Mouse (Mus musculus) E14TG2a.4 (cell line): ENCODE measurements around the gene C130074G19Rik.

ENCODE experiments used
- H3K27me3 ChIP-seq: 2 replicates; pipeline ENCODE4 v1.6.1; 2014; ENCODE audit warnings: low read length, control low read depth; ENCODE audit not compliant: insufficient read depth
- H3K36me3 ChIP-seq: 2 replicates; pipeline ENCODE4 v1.6.1; 2014; ENCODE audit warnings: low read length, control low read depth; ENCODE audit not compliant: insufficient read depth
- H3K4me1 ChIP-seq: replicated peaks from 2 replicates; pipeline ENCODE4 v1.6.1; 2014; ENCODE audit warnings: low read depth, low read length, control low read depth
- H3K4me3 ChIP-seq: replicated peaks from 2 replicates; pipeline ENCODE4 v1.5.1; 2014; ENCODE audit warnings: mild to moderate bottlenecking, low read length
- H3K9me3 ChIP-seq: 2 replicates; pipeline ENCODE4 v1.6.1; 2014; ENCODE audit warnings: low read length, control low read depth
- CTCF ChIP-seq: conservative IDR thresholded peaks from 2 replicates; pipeline ENCODE4 v1.5.1; 2014; ENCODE audit warnings: low read length
- NANOG ChIP-seq: IDR thresholded peaks from 2 replicates; pipeline ENCODE4 v1.6.1; 2014; ENCODE audit warnings: borderline replicate concordance, low read length, mixed read lengths
- POU5F1 ChIP-seq: IDR thresholded peaks from 2 replicates; pipeline ENCODE4 v1.6.1; 2014; ENCODE audit warnings: low read length, borderline replicate concordance

Gene C130074G19Rik

GRCm38 (mm10) chr1:184870646-184871385, 12.2 kb downstream of the C130074G19Rik start:
- no peak for TF ChIP-seq POU5F1
- TF ChIP-seq NANOG, result no peak
- TF ChIP-seq CTCF, result no peak
- Histone ChIP-seq H3K9me3 (no peaks in the 10 kb centered on the region), H3K36me3 (no peaks in the 10 kb centered on the region), H3K4me1 (peaks cover 8% of the 10 kb centered on the region), H3K27me3 (peaks cover 40% of the 10 kb centered on the region), H3K4me3 (no peak overlapping the region)

DNA sequence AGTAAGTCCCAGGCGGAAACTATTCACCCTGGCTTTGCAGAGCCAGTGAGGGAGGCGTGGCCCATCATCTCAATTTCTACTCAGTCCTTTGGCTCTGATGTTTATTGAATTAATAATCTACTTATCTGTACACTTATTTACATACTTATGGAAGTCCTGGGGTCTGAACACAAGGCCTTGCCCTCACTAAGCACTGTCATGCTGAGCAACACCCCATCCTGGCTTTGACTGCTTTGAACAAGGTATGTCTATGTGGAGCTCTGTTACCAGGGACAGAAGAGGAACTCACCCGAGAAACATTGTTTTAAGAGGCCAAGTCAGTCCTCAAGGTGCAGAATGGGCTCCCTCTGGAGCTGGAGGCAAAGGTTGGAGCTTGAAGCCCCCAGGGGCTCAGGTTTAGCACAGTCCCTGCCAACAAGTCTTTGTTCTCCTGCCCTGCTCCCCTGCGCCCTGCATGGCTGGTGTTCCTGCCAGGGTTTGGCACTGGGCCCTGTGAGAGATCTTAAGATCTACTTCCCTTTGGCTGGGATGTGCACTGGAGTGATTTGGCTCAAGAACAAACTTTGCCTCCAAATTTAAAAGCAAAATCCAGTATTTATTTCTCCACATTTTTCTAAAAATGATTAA, 13.0 kb downstream of the C130074G19Rik start:
- no peak overlapping the region for H3K4me3 ChIP-seq
- peaks cover 8% of the 10 kb centered on the region for H3K4me1 ChIP-seq
- H3K9me3 ChIP-seq, result no peaks in the 10 kb centered on the region
- no peaks in the 10 kb centered on the region for H3K36me3 ChIP-seq
- TF ChIP-seq POU5F1, result no peak
- no peak for TF ChIP-seq NANOG
- peaks cover 34% of the 10 kb centered on the region for H3K27me3 ChIP-seq

GRCm38 (mm10) chr1:184867640-184868120, 15.3 kb downstream of the C130074G19Rik start:
- TF ChIP-seq CTCF, result no peak
- TF ChIP-seq NANOG, result no peak
- TF ChIP-seq POU5F1, result no peak
- H3K9me3 ChIP-seq, result no peaks in the 10 kb centered on the region

GRCm38 (mm10) chr1:184864381-184864801, 18.6 kb downstream of the C130074G19Rik start:
- TF ChIP-seq POU5F1, result no peak
- no peak for TF ChIP-seq NANOG
- TF ChIP-seq CTCF, result no peak
- no peaks in the 10 kb centered on the region for H3K9me3 ChIP-seq
- peaks cover 10% of the 10 kb centered on the region for H3K4me1 ChIP-seq
- H3K4me3 ChIP-seq, result no peak overlapping the region
- H3K27me3 ChIP-seq, result peaks cover 17% of the 10 kb centered on the region; the same call in 1 of the 2 replicates
- H3K36me3 ChIP-seq, result no peaks in the 10 kb centered on the region

More at GRCm38 (mm10) chr1:184867640-184868120, 15.3 kb downstream of the C130074G19Rik start:
- Histone ChIP-seq H3K4me1 (peaks cover 9% of the 10 kb centered on the region), H3K27me3 (peaks cover 22% of the 10 kb centered on the region), H3K36me3 (no peaks in the 10 kb centered on the region), H3K4me3 (no peak overlapping the region)

DNA sequence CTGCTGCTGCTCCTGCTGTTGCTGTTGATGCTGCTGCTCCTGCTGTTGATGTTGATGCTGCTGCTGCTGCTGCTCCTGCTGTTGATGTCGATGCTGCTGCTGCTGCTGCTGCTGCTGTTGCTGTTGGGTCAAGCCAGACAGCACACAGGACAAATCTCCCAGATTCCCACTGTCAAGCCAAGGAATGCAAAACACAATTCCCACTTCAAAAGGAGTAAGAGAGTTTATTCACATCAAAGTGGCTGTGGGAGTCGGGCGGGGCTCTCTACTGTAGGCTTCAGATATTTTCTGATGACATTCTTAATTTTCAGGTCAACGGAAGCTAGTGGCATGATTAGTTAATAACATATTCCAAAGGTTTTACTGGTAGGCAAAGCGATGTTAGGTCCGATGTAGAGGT, 20.4 kb downstream of the C130074G19Rik start:
- H3K27me3 ChIP-seq, result peaks cover 17% of the 10 kb centered on the region; the same call in 1 of the 2 replicates
- H3K4me3 ChIP-seq, result no peak overlapping the region
- peaks cover 10% of the 10 kb centered on the region for H3K4me1 ChIP-seq
- no peak for TF ChIP-seq CTCF
- no peak for TF ChIP-seq NANOG
- TF ChIP-seq POU5F1, result no peak
- no peaks in the 10 kb centered on the region for H3K36me3 ChIP-seq
- no peaks in the 10 kb centered on the region for H3K9me3 ChIP-seq

DNA sequence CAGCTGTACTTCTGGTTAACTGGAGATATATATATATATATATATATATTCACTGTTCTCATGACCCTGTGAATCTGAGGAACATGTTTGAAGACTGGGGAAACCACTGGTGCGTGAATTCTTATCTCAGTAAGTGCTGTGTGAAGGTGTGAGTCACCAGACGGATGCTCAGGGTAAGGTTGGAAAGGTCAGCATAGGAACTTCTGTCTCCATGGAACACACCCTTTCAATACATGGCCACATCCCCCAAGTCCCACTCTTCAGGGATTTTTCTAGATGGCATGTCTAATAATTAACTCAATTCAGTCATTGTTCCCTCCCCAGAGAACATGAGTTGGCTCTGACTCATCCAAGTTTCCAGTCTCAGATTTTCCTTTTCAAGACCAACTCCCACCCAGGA, 21.5 kb downstream of the C130074G19Rik start:
- no peaks in the 10 kb centered on the region for H3K36me3 ChIP-seq
- H3K9me3 ChIP-seq, result no peaks in the 10 kb centered on the region
- TF ChIP-seq NANOG, result no peak
- TF ChIP-seq POU5F1, result no peak
- TF ChIP-seq CTCF, result no peak
- H3K27me3 ChIP-seq, result peaks cover 17% of the 10 kb centered on the region; the same call in 1 of the 2 replicates
- H3K4me1 ChIP-seq, result peaks cover 10% of the 10 kb centered on the region
- no peak overlapping the region for H3K4me3 ChIP-seq

DNA sequence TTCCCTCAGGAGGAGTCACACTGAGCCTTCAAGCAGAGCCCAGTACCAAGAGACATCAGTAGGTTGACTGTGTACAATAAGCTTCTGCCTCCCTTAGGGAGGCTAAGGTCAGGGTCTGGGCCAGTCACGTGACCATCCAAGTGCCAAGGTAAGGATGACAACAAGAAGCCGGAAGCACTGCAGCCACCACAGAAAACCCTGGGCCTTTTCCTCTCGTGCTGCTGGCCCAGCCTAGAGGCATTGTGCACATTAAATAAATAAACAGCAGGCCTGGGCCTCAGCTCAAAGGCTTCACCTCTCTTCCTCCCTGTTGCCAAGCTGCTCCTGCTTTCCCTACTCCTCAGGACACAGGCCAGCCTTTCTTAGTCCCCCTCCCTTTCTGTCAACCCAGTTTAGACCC, 22.7 kb downstream of the C130074G19Rik start:
- Histone ChIP-seq H3K36me3 (no peaks in the 10 kb centered on the region), H3K4me1 (peaks cover 10% of the 10 kb centered on the region), H3K4me3 (no peak overlapping the region), H3K27me3 (peaks cover 17% of the 10 kb centered on the region; the same call in 1 of the 2 replicates), H3K9me3 (no peaks in the 10 kb centered on the region)
- TF ChIP-seq POU5F1 (no peak), CTCF (no peak), NANOG (no peak)

GRCm38 (mm10) chr1:184858253-184858652, 24.8 kb downstream of the C130074G19Rik start:
- Histone ChIP-seq H3K9me3 (no peaks in the 10 kb centered on the region), H3K4me1 (peaks cover 11% of the 10 kb centered on the region), H3K27me3 (peaks cover 11% of the 10 kb centered on the region; the same call in 1 of the 2 replicates), H3K4me3 (no peak overlapping the region), H3K36me3 (no peaks in the 10 kb centered on the region)
- TF ChIP-seq NANOG, result no peak
- no peak for TF ChIP-seq POU5F1
- TF ChIP-seq CTCF, result no peak
